Mouse (Mus musculus) c-Kit-positive CD71-positive TER-119-negative erythroid progenitor cells, embryonic 14.5 days (primary cell): ENCODE measurements at regions not wholly inside any gene's neighbourhood (a gene's known extent, or its start where the extent isn't known, plus 50 kb on each side); places are given as distances from the start of the nearest gene placed in this dataset.

Experiments used
- DNase-seq: peaks from one replicate; pipeline ENCODE4 v3.0.0-alpha.2; 2013; ENCODE audit warnings: low read depth

- no peak for DNase-seq
Observed at GRCm38 (mm10) chr4:39926021-39926591, 216.8 kb upstream of the Aco1 start.

DNA sequence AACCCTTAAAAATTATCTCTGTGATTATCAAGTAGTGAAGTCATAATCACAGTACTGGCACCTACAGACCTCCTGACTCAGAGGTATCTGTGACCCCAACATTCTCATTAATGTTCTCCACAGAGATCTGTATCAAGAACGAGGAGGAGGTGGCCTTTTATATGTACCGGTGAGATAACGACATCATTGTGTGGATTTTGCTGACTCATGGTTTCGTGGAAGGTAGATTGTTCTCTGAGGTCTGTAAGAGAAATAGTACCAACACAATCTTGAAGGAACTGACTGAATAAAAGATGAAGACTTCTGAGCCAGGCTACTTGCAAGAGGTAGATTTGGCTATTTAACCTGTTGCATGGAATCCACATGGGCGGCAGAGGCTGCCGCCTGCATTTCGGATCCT, 216.3 kb upstream of the Aco1 start:
- no peak for DNase-seq

GRCm38 (mm10) chr4:39928491-39928890, 214.4 kb upstream of the Aco1 start:
- DNase-seq = no peak

- no peak for DNase-seq
Observed at GRCm38 (mm10) chr4:39934025-39934708, 208.7 kb upstream of the Aco1 start.

DNA sequence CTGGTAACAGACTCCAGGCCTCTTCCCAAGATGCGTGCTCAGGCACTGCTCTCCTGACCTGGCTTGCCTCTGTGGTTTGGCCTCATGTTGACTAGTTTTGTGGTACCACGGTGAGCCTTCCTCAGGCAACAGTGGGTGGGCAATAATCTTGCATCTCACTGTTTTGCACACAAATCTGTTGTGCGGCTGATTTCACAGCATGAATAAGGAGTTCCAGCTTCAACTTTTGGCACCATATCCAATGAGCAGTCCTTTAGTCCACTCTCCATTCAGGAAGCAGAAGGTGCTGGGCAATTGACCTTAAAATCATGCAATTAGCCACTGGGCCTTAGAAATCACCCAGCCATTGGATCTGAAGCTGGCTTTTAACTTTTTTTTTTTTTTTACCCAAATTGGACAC, 184.2 kb upstream of the Aco1 start:
- no peak for DNase-seq

- no peak for DNase-seq
Observed at GRCm38 (mm10) chr4:39967938-39968337, 174.9 kb upstream of the Aco1 start.

DNA sequence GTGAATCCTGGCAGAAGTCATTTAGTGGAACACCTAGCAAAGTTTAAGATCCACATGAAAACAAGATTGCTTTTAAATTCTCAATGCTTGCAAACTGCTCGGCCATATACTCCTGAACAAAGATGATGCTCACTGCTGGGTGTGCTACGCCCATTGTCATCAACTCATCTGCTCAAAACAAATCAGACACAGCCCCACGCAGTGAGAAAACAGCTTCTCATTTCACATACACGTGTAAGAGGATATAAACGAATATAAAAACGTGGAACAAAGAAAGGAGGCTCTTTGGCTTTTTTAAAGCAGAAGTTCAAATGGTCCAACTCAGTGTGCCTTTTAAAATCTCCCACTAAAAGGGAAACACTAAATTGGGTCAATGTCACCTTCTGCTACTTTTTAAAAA, 151.5 kb upstream of the Aco1 start:
- no peak for DNase-seq

DNA sequence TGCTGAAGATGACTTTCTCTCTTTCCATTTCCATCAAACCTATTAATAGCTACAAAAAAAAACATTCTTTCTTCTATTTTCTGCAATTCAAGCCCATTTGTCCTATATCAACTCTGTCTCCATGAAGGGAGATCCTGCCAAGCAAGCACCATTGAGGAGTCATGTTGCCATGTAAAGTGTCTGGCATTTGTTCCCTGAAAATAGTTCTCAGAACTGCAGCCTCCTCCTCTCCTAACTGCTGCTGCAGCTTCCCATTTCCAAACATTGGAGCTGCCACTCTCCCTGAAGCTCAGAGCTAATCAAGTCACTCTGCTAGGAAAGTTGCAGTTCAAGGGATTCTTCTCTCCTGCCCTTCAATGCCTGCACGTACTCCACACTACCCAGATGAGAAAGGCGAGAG, 151.0 kb upstream of the Aco1 start:
- DNase-seq = no peak

DNA sequence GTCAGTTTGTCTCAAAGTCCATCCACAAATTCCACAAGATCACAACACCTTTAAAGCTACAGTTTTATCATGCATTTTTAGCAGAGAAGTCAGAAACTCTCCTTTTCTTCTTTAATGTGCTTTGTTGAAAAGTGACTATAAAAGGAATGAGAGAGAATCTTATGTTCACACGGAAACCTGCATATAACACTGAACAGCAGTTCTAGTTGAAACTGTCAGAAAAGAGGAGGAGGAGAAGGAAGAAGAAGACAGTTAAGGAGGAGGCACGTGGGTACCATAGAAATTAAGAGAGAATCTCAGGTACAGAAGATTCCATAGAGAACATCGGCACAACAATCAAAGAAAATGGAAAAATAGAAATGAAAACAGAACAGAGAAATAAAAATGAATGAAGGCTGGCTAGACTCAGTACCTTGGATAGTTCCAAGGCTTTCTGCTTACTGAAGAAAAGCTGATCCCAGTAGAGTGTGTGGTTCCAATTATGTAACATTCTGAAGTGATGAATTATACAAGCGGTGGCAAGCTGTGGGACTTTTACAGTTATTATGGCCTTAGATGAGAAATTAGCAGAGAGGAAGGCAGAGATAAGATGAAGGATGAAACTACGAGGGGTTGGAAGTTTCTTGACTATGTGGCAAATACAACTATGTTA, 144.0 kb upstream of the Aco1 start:
- DNase-seq = no peak

GRCm38 (mm10) chr4:40014666-40015065, 128.2 kb upstream of the Aco1 start:
- DNase-seq = peak; percentile 8

- DNase-seq = no peak
Observed at GRCm38 (mm10) chr4:40016856-40017255, 126.0 kb upstream of the Aco1 start.

DNA sequence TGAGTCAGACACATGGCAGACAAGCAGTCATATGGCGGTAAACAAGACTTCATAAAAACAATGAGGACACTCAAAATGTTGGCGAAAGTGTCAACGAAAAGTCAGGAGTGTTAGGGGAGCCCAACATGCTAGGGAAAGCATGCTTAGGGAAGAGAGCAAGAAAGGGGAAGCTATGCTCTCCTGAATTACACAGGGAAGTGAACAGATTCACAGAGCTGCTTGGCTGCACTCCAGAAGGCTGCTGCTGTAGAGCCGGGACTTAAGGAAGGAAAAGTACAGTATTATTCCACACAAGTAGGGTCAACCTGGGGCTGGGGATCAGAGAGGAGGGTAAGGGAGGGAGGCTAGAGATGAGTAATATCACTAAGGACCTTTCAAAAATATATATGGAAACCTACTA, 124.7 kb upstream of the Aco1 start:
- DNase-seq = no peak

- DNase-seq = no peak
Observed at GRCm38 (mm10) chr4:40031361-40031760, 111.5 kb upstream of the Aco1 start.

DNA sequence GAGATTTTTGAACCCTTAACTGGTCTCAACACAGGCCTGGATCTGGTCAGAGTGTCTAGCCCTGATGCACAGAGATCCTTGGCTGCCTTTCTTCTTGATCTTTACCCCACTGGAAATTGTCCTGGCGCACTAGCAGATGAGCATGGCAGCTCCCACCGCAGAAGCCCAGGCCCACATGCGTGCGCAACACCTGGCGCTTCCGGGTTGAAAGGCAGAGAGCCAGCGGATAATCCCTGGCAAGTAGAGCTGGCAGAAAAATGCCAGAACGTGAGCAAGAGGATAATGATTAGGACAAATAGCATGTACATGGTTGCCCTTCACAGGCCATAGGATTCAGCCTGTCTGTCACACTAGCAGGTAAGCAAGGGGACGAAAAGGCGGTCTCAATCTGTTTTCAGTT, 95.0 kb upstream of the Aco1 start:
- DNase-seq = no peak

DNA sequence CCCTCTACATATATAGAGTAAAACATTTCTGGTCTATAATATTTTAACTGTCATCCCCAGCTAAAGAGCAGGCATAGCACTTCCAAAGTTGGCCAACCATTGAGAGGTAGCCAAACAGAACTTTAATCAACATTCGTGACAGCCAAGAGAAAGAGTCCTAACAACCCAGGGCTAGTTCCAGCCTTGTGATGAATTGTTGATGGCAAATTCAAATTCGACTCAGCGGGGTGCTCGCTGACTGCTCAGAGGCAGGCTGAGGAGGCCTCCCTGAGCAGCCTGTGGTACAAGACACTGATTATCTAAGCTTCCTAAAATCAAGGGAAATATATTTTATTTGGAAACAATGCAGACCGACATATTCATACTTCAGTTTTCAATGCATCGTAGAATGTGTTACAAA, 93.8 kb upstream of the Aco1 start:
- DNase-seq = no peak

- DNase-seq = no peak
Observed at GRCm38 (mm10) chr4:40051848-40052247, 91.0 kb upstream of the Aco1 start.

DNA sequence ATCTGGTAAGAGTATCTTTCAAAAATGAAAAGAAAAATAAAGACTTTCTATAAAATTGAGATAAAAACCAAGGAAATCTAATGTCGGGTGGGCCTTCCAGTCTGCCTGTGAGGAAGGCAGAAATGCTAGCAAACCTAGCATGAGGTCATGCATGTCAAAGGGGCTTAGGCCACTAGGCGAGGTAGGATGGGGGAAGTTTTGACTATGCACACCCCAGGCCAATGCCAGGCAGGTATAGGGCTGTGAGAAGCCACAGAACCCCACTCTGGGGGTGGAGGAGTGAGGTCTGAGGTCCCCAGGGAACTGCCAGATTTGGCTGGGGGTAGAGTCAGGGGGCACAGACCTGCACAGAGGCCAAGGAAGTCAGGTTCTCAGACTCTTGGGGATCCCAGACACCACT, 89.5 kb upstream of the Aco1 start:
- DNase-seq = no peak

GRCm38 (mm10) chr4:40063751-40064456, 79.0 kb upstream of the Aco1 start:
- DNase-seq = no peak

GRCm38 (mm10) chr4:40064457-40064836, 78.4 kb upstream of the Aco1 start:
- DNase-seq = no peak

DNA sequence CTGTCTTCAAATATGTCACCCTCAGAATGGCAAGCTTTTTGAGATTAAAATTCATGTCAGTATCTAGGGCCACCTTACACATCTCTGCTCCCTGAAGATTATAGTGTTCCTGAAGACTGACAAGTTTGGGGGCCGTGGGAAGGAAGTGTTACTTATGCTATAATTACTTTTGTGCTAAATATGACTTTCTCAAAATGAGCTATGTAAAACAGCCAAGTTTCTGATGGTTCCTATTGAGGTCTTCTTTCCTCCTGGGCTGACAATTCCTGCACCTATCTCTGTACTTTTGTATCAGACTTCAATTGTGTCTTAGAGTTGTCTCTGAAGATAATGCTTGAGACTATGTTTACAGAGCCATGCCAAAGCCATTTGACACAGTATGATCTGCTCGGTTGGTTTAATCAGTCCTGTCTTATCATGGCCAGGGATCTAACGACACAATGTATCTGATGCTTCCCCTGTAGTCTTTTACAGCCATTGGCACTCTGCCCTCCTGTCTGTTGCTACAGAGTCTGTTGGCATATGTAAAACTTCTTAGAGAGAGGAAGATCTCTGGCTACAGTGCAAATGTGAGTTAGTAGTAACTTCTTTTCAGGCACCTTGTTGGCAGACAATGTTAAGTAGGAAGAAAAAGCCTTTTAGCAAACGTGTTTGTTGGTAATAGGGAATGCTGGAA, 71.8 kb upstream of the Aco1 start:
- DNase-seq = no peak

- no peak for DNase-seq
Observed at GRCm38 (mm10) chr4:40081035-40081434, 61.8 kb upstream of the Aco1 start.

DNA sequence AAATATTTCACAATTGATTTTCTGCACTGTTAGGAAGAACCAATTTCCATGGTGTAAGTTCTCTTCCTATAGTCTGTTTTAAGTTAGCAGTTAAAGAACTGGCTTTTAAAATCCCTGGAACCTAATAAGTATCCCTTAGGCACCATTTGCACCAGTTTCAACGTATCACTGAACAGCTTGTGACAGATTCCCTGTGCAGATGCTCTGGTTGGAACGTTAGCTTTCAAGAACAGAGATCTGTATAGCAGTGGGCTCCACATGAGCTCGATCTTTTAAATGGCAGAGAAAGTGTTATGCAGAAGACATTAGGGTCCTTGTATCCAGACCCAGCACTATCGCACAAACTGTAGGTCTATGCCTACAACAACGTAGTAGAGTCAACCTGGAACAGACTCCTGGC, 52.6 kb upstream of the Aco1 start:
- DNase-seq = no peak
